Mouse (Mus musculus) bone marrow macrophage, adult 2 months (primary cell): ENCODE measurements around the gene Pld3.

Source experiments
- CTCF ChIP-seq: IDR thresholded peaks from 2 replicates; pipeline ENCODE4 v1.5.1; 2012; ENCODE audit warnings: low read depth, mild to moderate bottlenecking, low read length, moderate library complexity
- POLR2A ChIP-seq: IDR thresholded peaks from 2 replicates; pipeline ENCODE4 v1.6.1; 2012; ENCODE audit warnings: mild to moderate bottlenecking, low read depth, low read length, borderline replicate concordance

DNA sequence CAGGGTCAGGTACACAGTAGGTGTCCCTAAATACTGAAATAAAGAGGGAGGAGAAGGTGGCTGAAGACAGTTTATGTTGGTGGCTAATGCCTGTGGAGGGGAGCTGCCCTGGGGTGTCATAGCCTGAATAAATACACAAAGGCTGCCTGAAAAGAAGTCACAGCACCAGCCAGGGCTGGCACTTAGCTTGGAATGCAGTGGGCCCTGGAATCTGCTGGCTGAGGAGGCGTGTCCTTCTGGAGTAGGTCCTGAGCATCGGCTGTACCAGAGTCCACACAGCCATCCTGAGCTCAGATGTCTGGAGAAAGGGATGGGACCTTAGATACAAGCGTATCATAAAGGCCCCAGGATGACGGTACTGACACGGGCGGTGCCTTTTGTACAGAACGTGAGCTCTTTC is 61.2 kb downstream of the Pld3 start:
- TF ChIP-seq CTCF (no peak), POLR2A (no peak)
